Comparison of ENCODE assay signal across 7 mouse cellular contexts in genomic region chrX:163908337-163909250, GRCm38 (mm10). TPM values are rescaled to one million over a fixed set of nuclear protein-coding genes. Genes with fewer than 3 reads are reported as not detected.
DNase-seq lines count a peak whose midpoint lies in the region; ATAC-seq lines count a peak whose summit lies in the region.

Ap1s2 (plus strand) TSS chrX:163909017.

- no peaks in the 10 kb centered on the region for H3K4me1 ChIP-seq in embryonic facial prominence, embryonic 12.5 days
- no peaks in the 10 kb centered on the region for H3K4me1 ChIP-seq in limb, embryonic 11.5 days (ENCODE audit: control insufficient read depth, insufficient read depth, low read length)
- no peaks in the 10 kb centered on the region for H3K4me1 ChIP-seq in midbrain, embryonic 14.5 days (ENCODE audit: control insufficient read depth, insufficient read depth, low read length)

- WGBS in embryonic facial prominence, embryonic 12.5 days: 29% methylated on average over 65 of the region's 80 CpGs
- WGBS in limb, embryonic 11.5 days: 21% methylated on average over 69 of the region's 80 CpGs
- WGBS in midbrain, embryonic 14.5 days: 25% methylated on average over 80 of the region's 80 CpGs

- H3K4me2 ChIP-seq in embryonic facial prominence, embryonic 12.5 days (replicated peaks): peak within 1 kb of the TSS; percentile 52
- peak within 1 kb of the TSS; percentile 46 for H3K4me2 ChIP-seq in limb, embryonic 11.5 days (ENCODE audit: low read depth, severe bottlenecking)
- H3K4me2 ChIP-seq in midbrain, embryonic 14.5 days (ENCODE audit: low read length): peak within 1 kb of the TSS; percentile 57

- peak within 1 kb of the TSS; percentile 55 for H3K4me3 ChIP-seq in embryonic facial prominence, embryonic 12.5 days
- H3K4me3 ChIP-seq in limb, embryonic 11.5 days (ENCODE audit: low read depth, low read length): peak within 1 kb of the TSS; percentile 53
- peak within 1 kb of the TSS; percentile 58 for H3K4me3 ChIP-seq in midbrain, embryonic 14.5 days (replicated peaks; ENCODE audit: low read depth, low read length)

- peak; percentile 100 for ATAC-seq in embryonic facial prominence, embryonic 12.5 days (ENCODE audit: insufficient number of reproducible peaks, insufficient read depth, low FRiP score, low TSS enrichment)
- ATAC-seq in limb, embryonic 11.5 days (ENCODE audit: insufficient number of reproducible peaks, low FRiP score, low TSS enrichment, low read depth): peak; percentile 98
- ATAC-seq in midbrain, embryonic 14.5 days (ENCODE audit: low FRiP score, low TSS enrichment): peak; percentile 99

- H3K9ac ChIP-seq in embryonic facial prominence, embryonic 12.5 days: peak within 1 kb of the TSS; percentile 55
- peak within 1 kb of the TSS; percentile 67 for H3K9ac ChIP-seq in limb, embryonic 11.5 days (ENCODE audit: low read length)
- H3K9ac ChIP-seq in midbrain, embryonic 14.5 days (replicated peaks; ENCODE audit: low read length): peak within 1 kb of the TSS; percentile 64

- DNase-seq in adrenal gland, postnatal 25 days: peak; percentile 91
- peak; percentile 100 for DNase-seq in heart, adult 11 months
- peak; percentile 93 for DNase-seq in kidney, adult 18-20 months
- peak; percentile 90 for DNase-seq in limb, embryonic 11.5 days (ENCODE audit: low spot score)
- peak; percentile 95 for DNase-seq in midbrain, embryonic 14.5 days
- peak; percentile 90 to 92 for DNase-seq in spleen, adult 18-20 months

- no peaks in the 10 kb centered on the region for H3K36me3 ChIP-seq in embryonic facial prominence, embryonic 12.5 days
- H3K36me3 ChIP-seq in limb, embryonic 11.5 days (ENCODE audit: control insufficient read depth, insufficient read depth, low read length): no peaks in the 10 kb centered on the region
- H3K36me3 ChIP-seq in midbrain, embryonic 14.5 days (ENCODE audit: control insufficient read depth, insufficient read depth, low read length): no peaks in the 10 kb centered on the region

- no peaks in the 10 kb centered on the region for H3K27me3 ChIP-seq in embryonic facial prominence, embryonic 12.5 days
- 0 out of 2 replicates have a peak, but pooled peaks cover 6% of the 10 kb centered on the region for H3K27me3 ChIP-seq in limb, embryonic 11.5 days (ENCODE audit: control insufficient read depth, insufficient read depth, low read length)
- H3K27me3 ChIP-seq in midbrain, embryonic 14.5 days (ENCODE audit: control insufficient read depth, insufficient read depth, low read length): no peaks in the 10 kb centered on the region

- peak within 1 kb of the TSS; percentile 83 for H3K27ac ChIP-seq in embryonic facial prominence, embryonic 12.5 days
- peak within 1 kb of the TSS; percentile 68; the same call in 1 of the 2 replicates for H3K27ac ChIP-seq in limb, embryonic 11.5 days (replicated peaks; ENCODE audit: low read depth, low read length)
- H3K27ac ChIP-seq in midbrain, embryonic 14.5 days (replicated peaks; ENCODE audit: low read depth, low read length): peak within 1 kb of the TSS; percentile 86

- peaks cover 2% of the 10 kb centered on the region; the same call in 1 of the 2 replicates for H3K9me3 ChIP-seq in embryonic facial prominence, embryonic 12.5 days
- no peaks in the 10 kb centered on the region for H3K9me3 ChIP-seq in limb, embryonic 11.5 days (ENCODE audit: control insufficient read depth, low read length)
- H3K9me3 ChIP-seq in midbrain, embryonic 14.5 days (ENCODE audit: control insufficient read depth, low read length): no peaks in the 10 kb centered on the region

RNA-seq across cellular contexts. Expression of gene Ap1s2, which starts in this region (rescaled TPM):
- total RNA-seq in adrenal gland, postnatal 25 days (2021): 15.2 and 16.9 TPM in 2 replicates
- 23.2 and 23.3 TPM in 2 replicates for polyA plus RNA-seq in embryonic facial prominence, embryonic 12.5 days (2016; fragmentation: Nextera tagmentation; extraction: Ambion mirVana)
- polyA plus RNA-seq in limb, embryonic 11.5 days (2014; fragmentation: Nextera tagmentation; extraction: Ambion mirVana): 23.4 and 23.5 TPM in 2 replicates
- polyA plus RNA-seq in midbrain, embryonic 14.5 days (2014; fragmentation: Nextera tagmentation; extraction: Ambion mirVana): 105 and 107 TPM in 2 replicates

Comparison
In these comparisons a context has a peak if more than half of its experiments do, and no peak if none do; other contexts are left out.
1. Peak in every context shown above with its lines: DNase-seq, ATAC-seq, H3K4me3 ChIP-seq and H3K27ac ChIP-seq.